Mouse (Mus musculus) cerebellum, adult 2 months (tissue): Measurements from ENCODE around the gene Phf20. TPM values are rescaled to one million over a fixed set of nuclear protein-coding genes. Genes with fewer than 3 reads are reported as not detected.

ENCODE experiments used
- DNase-seq, 2 experiments: peaks; one replicate each; pipeline ENCODE4 v3.0.0; 2021
- H3K27ac ChIP-seq: fragments of 200-500 bp; 2 replicates; pipeline ENCODE4 v1.5.1; 2012; ENCODE audit warnings: low read length, control low read depth, inconsistent platforms; ENCODE audit not compliant: insufficient read depth
- H3K27me3 ChIP-seq: fragments of 200-500 bp; 2 replicates; pipeline ENCODE4 v1.6.1; 2012; ENCODE audit warnings: inconsistent platforms, mild to moderate bottlenecking, low read length, moderate library complexity; ENCODE audit not compliant: control insufficient read depth, insufficient read depth
- H3K4me1 ChIP-seq: fragments of 200-500 bp; 2 replicates; pipeline ENCODE4 v1.6.1; 2011; ENCODE audit warnings: low read length; ENCODE audit not compliant: control insufficient read depth, insufficient read depth
- H3K4me3 ChIP-seq: fragments of 200-500 bp; replicated peaks from 2 replicates; pipeline ENCODE3; 2011; ENCODE audit warnings: mild to moderate bottlenecking, low read depth, low read length, control low read depth; ENCODE audit not compliant: insufficient read depth
- CTCF ChIP-seq: fragments of 200-500 bp; IDR thresholded peaks from 2 replicates; pipeline ENCODE4 v1.5.1; 2011; ENCODE audit warnings: low read depth, mild to moderate bottlenecking, control low read depth, low read length, moderate library complexity, borderline replicate concordance; ENCODE audit not compliant: insufficient read depth
- POLR2A ChIP-seq: fragments of 200-500 bp; IDR thresholded peaks from 2 replicates; pipeline ENCODE4 v1.6.1; 2011; ENCODE audit warnings: low read length, control low read depth, borderline replicate concordance; ENCODE audit not compliant: insufficient read depth
- WGBS: fragments of 180-500 bp; shearing (Covaris S2); methylation state at CpG from one replicate; pipeline ENCODE4 v1.1.7; 2018; 5-methylcytosine and 5-hydroxymethylcytosine counted together
- polyA plus RNA-seq: library from polyadenylated mRNA; depleted of rRNA; stranded (reverse); fragments of >200 nt; gene quantifications from 2 replicates; pipeline ENCODE4 v1.2.3, GENCODE M21; 2012

Gene Phf20
- polyA plus RNA-seq, 1 experiment = 44.6 TPM

- peak; percentile 40; the same call in 1 of the 2 replicates for TF ChIP-seq CTCF
- TF ChIP-seq POLR2A = peak; percentile 82
- H3K27ac ChIP-seq = peak within 1 kb of the TSS; percentile 43
- under 1% methylated on average over 49 of the region's 49 CpGs for WGBS
- peak; percentile 88 to 89 for DNase-seq
- H3K27me3 ChIP-seq = no peaks in the 10 kb centered on the region
- peak within 1 kb of the TSS; percentile 70 for H3K4me3 ChIP-seq
- no peaks in the 10 kb centered on the region for H3K4me1 ChIP-seq
Measured at GRCm38 (mm10) chr2:156312297-156312897, 116.1 kb downstream of the Phf20 start, which contains the start of the genes Cnbd2 and Scand1. Gene Cnbd2, plus strand, starts transcription at chr2:156312299. Gene Scand1, minus strand, starts transcription at chr2:156312704.

GRCm38 (mm10) chr2:156313153-156313552, 116.9 kb downstream of the Phf20 start:
- Histone ChIP-seq H3K27ac (no peak overlapping the region), H3K27me3 (no peaks in the 10 kb centered on the region), H3K4me3 (peak overlapping the region; percentile 40), H3K4me1 (no peaks in the 10 kb centered on the region)
- DNase-seq = no peak
- TF ChIP-seq POLR2A (no peak), CTCF (no peak)
- 47% methylated on average over 3 of the region's 3 CpGs for WGBS

GRCm38 (mm10) chr2:156314811-156315210, 118.5 kb downstream of the Phf20 start:
- 97% methylated on average over 6 of the region's 6 CpGs for WGBS
- Histone ChIP-seq H3K27me3 (no peaks in the 10 kb centered on the region), H3K27ac (no peak overlapping the region), H3K4me3 (no peak overlapping the region), H3K4me1 (no peaks in the 10 kb centered on the region)
- no peak for DNase-seq
- no peak for TF ChIP-seq CTCF
- TF ChIP-seq POLR2A = no peak

GRCm38 (mm10) chr2:156318491-156318890, 122.2 kb downstream of the Phf20 start:
- Histone ChIP-seq H3K4me1 (no peaks in the 10 kb centered on the region), H3K27me3 (no peaks in the 10 kb centered on the region), H3K4me3 (no peak overlapping the region), H3K27ac (no peak overlapping the region)
- DNase-seq = no peak
- TF ChIP-seq CTCF (no peak), POLR2A (no peak)

- no peak for TF ChIP-seq POLR2A
- TF ChIP-seq CTCF = no peak
- DNase-seq = no peak
- no peaks in the 10 kb centered on the region for H3K4me1 ChIP-seq
Measured at GRCm38 (mm10) chr2:156321538-156321937, 125.3 kb downstream of the Phf20 start.

GRCm38 (mm10) chr2:156324116-156324588, 127.9 kb downstream of the Phf20 start:
- no peak for DNase-seq
- Histone ChIP-seq H3K27me3 (no peaks in the 10 kb centered on the region), H3K27ac (no peak overlapping the region), H3K4me1 (no peaks in the 10 kb centered on the region), H3K4me3 (no peak overlapping the region)
- no peak for TF ChIP-seq POLR2A
- TF ChIP-seq CTCF = no peak
- 64% methylated on average over 6 of the region's 6 CpGs for WGBS

More at GRCm38 (mm10) chr2:156321538-156321937, 125.3 kb downstream of the Phf20 start:
- Histone ChIP-seq H3K27ac (no peak overlapping the region), H3K27me3 (no peaks in the 10 kb centered on the region), H3K4me3 (no peak overlapping the region)
- WGBS = 91% methylated on average over 6 of the region's 6 CpGs

- Histone ChIP-seq H3K27me3 (no peaks in the 10 kb centered on the region), H3K4me1 (no peaks in the 10 kb centered on the region), H3K4me3 (no peak overlapping the region), H3K27ac (no peak overlapping the region)
- TF ChIP-seq POLR2A (no peak), CTCF (no peak)
- DNase-seq = no peak
- 58% methylated on average over 5 of the region's 5 CpGs for WGBS
Measured at GRCm38 (mm10) chr2:156324681-156325080, 128.4 kb downstream of the Phf20 start.

GRCm38 (mm10) chr2:156330681-156331080, 134.4 kb downstream of the Phf20 start:
- no peaks in the 10 kb centered on the region for H3K4me1 ChIP-seq
- WGBS = 76% methylated on average over 1 of the region's 1 CpGs

More at GRCm38 (mm10) chr2:156330681-156331080, 134.4 kb downstream of the Phf20 start:
- DNase-seq = no peak
- H3K27me3 ChIP-seq = no peaks in the 10 kb centered on the region
- H3K27ac ChIP-seq = no peak overlapping the region
- no peak for TF ChIP-seq CTCF
- no peak for TF ChIP-seq POLR2A
- H3K4me3 ChIP-seq = no peak overlapping the region
